Mouse (Mus musculus) embryo, embryonic 11 days (tissue): ENCODE measurements around the gene Nsmce4a.
"Not testable (repeated sequence)": the region's sequence is repeated elsewhere in the genome, so short reads cannot be mapped to it uniquely, and the experiment has no call there.

Source experiments
- DNase-seq: peaks from one replicate; pipeline ENCODE4 v3.0.0-alpha.2; 2015

The Nsmce4a gene

GRCm38 (mm10) chr7:130572821-130573220 lies at the start of gene Nsmce4a:
Gene Nsmce4a, minus strand, starts transcription at chr7:130573118.
- no peak for DNase-seq

- no peak for DNase-seq
Measured at GRCm38 (mm10) chr7:130622359-130622758, 49.4 kb upstream of the Nsmce4a start.

- no peak for DNase-seq
Measured at GRCm38 (mm10) chr7:130621953-130622352, 49.0 kb upstream of the Nsmce4a start.

- no peak for DNase-seq
Measured at GRCm38 (mm10) chr7:130621068-130621467, 48.1 kb upstream of the Nsmce4a start.

- DNase-seq = no peak
Measured at GRCm38 (mm10) chr7:130617591-130617990, 44.7 kb upstream of the Nsmce4a start.

GRCm38 (mm10) chr7:130613973-130614372 lies 41.1 kb upstream of the Nsmce4a start:
- peak; percentile 30 for DNase-seq

GRCm38 (mm10) chr7:130606958-130607357 lies 34.0 kb upstream of the Nsmce4a start:
- DNase-seq = no peak

GRCm38 (mm10) chr7:130605111-130605510 lies 32.2 kb upstream of the Nsmce4a start:
- DNase-seq = peak; percentile 40

- no peak for DNase-seq
Measured at GRCm38 (mm10) chr7:130604390-130604789, 31.5 kb upstream of the Nsmce4a start.

- DNase-seq = no peak
Measured at GRCm38 (mm10) chr7:130603556-130603955, 30.6 kb upstream of the Nsmce4a start.

- no peak for DNase-seq
Measured at GRCm38 (mm10) chr7:130602804-130603203, 29.9 kb upstream of the Nsmce4a start.

- DNase-seq = no peak
Measured at GRCm38 (mm10) chr7:130600546-130600945, 27.6 kb upstream of the Nsmce4a start.

GRCm38 (mm10) chr7:130600074-130600473 lies 27.2 kb upstream of the Nsmce4a start:
- DNase-seq = no peak

- DNase-seq = no peak
Measured at GRCm38 (mm10) chr7:130597546-130597945, 24.6 kb upstream of the Nsmce4a start.

- peak; percentile 30 for DNase-seq
Measured at GRCm38 (mm10) chr7:130596079-130596855, 23.3 kb upstream of the Nsmce4a start.

GRCm38 (mm10) chr7:130593375-130594239 lies 20.7 kb upstream of the Nsmce4a start:
- not testable (repeated sequence) for DNase-seq

- DNase-seq = not testable (repeated sequence)
Measured at GRCm38 (mm10) chr7:130592975-130593374, 20.1 kb upstream of the Nsmce4a start.

GRCm38 (mm10) chr7:130590845-130591437 lies 18.0 kb upstream of the Nsmce4a start:
- no peak for DNase-seq

- DNase-seq = no peak
Measured at GRCm38 (mm10) chr7:130590081-130590828, 17.3 kb upstream of the Nsmce4a start.

GRCm38 (mm10) chr7:130586521-130587072 lies 13.7 kb upstream of the Nsmce4a start:
- no peak for DNase-seq

GRCm38 (mm10) chr7:130578607-130579006 lies 5.7 kb upstream of the Nsmce4a start:
- no peak for DNase-seq

- DNase-seq = no peak
Measured at GRCm38 (mm10) chr7:130578066-130578465, 5.1 kb upstream of the Nsmce4a start.
